Mouse (Mus musculus) midbrain, embryonic 11.5 days (tissue): ENCODE data around the gene Dnajc16. TPM values are rescaled to one million over a fixed set of nuclear protein-coding genes. Genes with fewer than 3 reads are reported as not detected.

Source experiments
- ATAC-seq: fragments of 200-750 bp; cut with Nextera tagmentation; 2 replicates; pipeline ENCODE4 v1.8.0; 2017; ENCODE audit warnings: moderate TSS enrichment, moderate library complexity; ENCODE audit not compliant: low FRiP score
- DNase-seq: peaks from one replicate; pipeline ENCODE4 v3.0.0; 2015; ENCODE audit warnings: low spot score; ENCODE audit errors: missing footprints
- H3K27ac ChIP-seq: fragments of 300-500 bp; sonication (generic); 2 replicates; pipeline ENCODE4 v1.5.1; 2014; ENCODE audit warnings: low read depth, low read length
- H3K27me3 ChIP-seq: fragments of 300-500 bp; sonication (generic); 2 replicates; pipeline ENCODE4 v1.6.1; 2014; ENCODE audit warnings: mild to moderate bottlenecking, low read length, moderate library complexity, mixed read lengths; ENCODE audit not compliant: control insufficient read depth, insufficient read depth
- H3K36me3 ChIP-seq: fragments of 300-500 bp; sonication (generic); 2 replicates; pipeline ENCODE4 v1.6.1; 2014; ENCODE audit warnings: mild to moderate bottlenecking, low read length, moderate library complexity, mixed read lengths; ENCODE audit not compliant: control insufficient read depth, insufficient read depth
- H3K4me1 ChIP-seq: fragments of 300-500 bp; sonication (generic); 2 replicates; pipeline ENCODE4 v1.6.1; 2014; ENCODE audit warnings: low read length; ENCODE audit not compliant: control insufficient read depth, insufficient read depth
- H3K4me2 ChIP-seq: fragments of 300-500 bp; sonication (generic); 2 replicates; pipeline ENCODE4 v1.6.1; 2014; ENCODE audit warnings: mild to moderate bottlenecking, moderate library complexity
- H3K4me3 ChIP-seq: fragments of 300-500 bp; sonication (generic); 2 replicates; pipeline ENCODE4 v1.5.1; 2014; ENCODE audit warnings: low read depth, low read length
- H3K9ac ChIP-seq: fragments of 300-500 bp; sonication (generic); 2 replicates; pipeline ENCODE4 v1.6.1; 2014; ENCODE audit warnings: low read length
- H3K9me3 ChIP-seq: fragments of 300-500 bp; sonication (generic); 2 replicates; pipeline ENCODE4 v1.6.1; 2016; ENCODE audit warnings: low read length; ENCODE audit not compliant: control insufficient read depth
- WGBS: fragments of 180-500 bp; shearing (Covaris S2); extraction: QIAGEN DNeasy Blood & Tissue Kit; methylation state at CpG from one replicate; pipeline ENCODE4 v1.1.7; 2014; 5-methylcytosine and 5-hydroxymethylcytosine counted together
- polyA plus RNA-seq: library from polyadenylated mRNA; unstranded; fragments of >200 nt; fragmentation: Nextera tagmentation; extraction: Ambion mirVana; gene quantifications from 2 replicates; pipeline ENCODE4 v1.2.1, GENCODE M21; 2014

The Dnajc16 gene
- polyA plus RNA-seq = 4.7 and 5.4 TPM in 2 replicates

DNA sequence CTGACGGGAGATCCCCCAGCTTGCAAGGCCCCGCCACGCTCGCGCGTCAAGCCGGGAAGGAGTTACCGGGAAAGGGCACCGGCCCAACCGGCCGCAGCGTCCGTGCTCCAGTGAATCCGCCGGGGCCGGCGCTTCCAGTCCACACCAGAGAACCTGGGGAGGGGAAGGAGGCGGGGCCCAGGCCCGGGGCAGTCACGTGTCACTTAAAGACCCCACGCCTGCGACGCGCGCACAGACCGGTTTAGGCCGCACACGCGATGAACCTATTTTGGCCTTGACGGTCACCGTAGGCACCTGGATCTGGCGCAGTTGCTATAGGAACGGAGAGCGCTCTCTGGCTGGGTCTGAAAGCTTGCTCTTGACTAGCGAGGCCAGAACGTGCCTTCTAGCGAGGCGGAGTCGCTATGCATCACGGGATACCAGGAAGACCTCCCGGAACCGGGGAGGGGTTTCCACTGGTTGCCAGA is at the start of gene Dnajc16:
Gene Dnajc16, minus strand, starts transcription at position 408 of the 467 bp plus-strand sequence.
- peak within 1 kb of the TSS; percentile 83 for H3K4me3 ChIP-seq
- H3K9ac ChIP-seq = peak within 1 kb of the TSS; percentile 91
- no peaks in the 10 kb centered on the region; the same call in 1 of the 2 replicates for H3K36me3 ChIP-seq
- WGBS = under 1% methylated on average over 40 of the region's 42 CpGs
- no peaks in the 10 kb centered on the region for H3K27me3 ChIP-seq
- ATAC-seq (peak; percentile 92), DNase-seq (peak; percentile 99)
- peak within 1 kb of the TSS; percentile 76 for H3K4me2 ChIP-seq
- H3K9me3 ChIP-seq = no peaks in the 10 kb centered on the region
- H3K27ac ChIP-seq = peak within 1 kb of the TSS; percentile 41; the same call in 1 of the 2 replicates
- H3K4me1 ChIP-seq = peaks cover 8% of the 10 kb centered on the region

DNA sequence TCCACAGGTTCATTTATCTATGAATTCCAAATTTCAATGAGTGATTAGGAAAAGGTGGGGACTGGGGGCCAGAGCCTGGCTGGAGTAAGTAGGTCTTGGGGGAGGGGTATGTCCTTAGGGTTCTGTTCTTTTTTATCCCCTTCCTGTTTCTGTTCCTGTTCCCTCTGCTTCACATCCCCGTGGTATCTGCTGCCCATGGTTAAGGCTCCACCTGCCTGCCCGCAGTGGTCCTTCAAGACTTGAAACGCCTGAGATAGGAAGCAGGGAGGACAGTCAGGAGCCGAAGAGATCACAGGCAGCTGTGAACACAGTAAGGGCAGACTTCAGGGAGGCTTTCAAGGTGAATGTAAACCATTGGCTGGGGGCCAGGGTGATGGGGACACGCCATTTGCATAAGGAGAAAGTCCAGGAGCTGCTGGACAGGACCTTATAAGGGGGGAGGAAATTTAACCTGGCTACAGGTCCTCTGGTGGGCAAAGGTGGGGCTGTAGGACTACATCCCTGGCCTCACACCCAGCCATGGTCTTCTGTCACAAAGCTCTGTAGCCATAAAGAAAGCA is 43.9 kb upstream of the Dnajc16 start:
- ATAC-seq (no peak), DNase-seq (no peak)
- no peaks in the 10 kb centered on the region for H3K36me3 ChIP-seq
- H3K4me1 ChIP-seq = no peaks in the 10 kb centered on the region
- WGBS = 80% methylated on average over 5 of the region's 5 CpGs
- H3K9me3 ChIP-seq = no peaks in the 10 kb centered on the region
- H3K27ac ChIP-seq = no peak overlapping the region
- H3K4me2 ChIP-seq = no peak overlapping the region
- H3K9ac ChIP-seq = no peak overlapping the region
- H3K4me3 ChIP-seq = no peak overlapping the region
- H3K27me3 ChIP-seq = no peaks in the 10 kb centered on the region

DNA sequence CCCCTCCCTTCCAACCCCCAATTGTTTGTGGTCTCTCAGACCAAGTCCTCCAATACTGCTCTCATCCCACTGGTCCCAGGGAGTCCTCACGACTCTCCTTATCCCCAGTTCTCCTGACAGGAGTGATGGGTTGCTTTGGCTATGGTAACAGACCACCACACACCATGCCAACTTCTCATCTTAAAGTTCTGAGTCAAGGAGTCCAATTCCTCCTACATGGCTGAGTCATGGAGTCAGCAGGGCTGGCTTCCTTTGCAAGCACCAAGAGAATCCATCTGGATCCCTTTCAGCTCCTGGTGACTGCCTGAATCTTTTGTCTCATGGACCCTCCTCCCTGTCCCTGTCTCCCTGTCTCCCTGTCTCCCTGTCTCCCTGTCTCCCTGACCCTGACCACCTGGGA is 43.2 kb upstream of the Dnajc16 start:
- H3K9me3 ChIP-seq = no peaks in the 10 kb centered on the region
- H3K36me3 ChIP-seq = no peaks in the 10 kb centered on the region
- WGBS = 60% methylated on average over 1 of the region's 1 CpGs
- ATAC-seq (no peak), DNase-seq (no peak)
- H3K9ac ChIP-seq = no peak overlapping the region
- no peaks in the 10 kb centered on the region for H3K4me1 ChIP-seq
- no peaks in the 10 kb centered on the region for H3K27me3 ChIP-seq
- no peak overlapping the region for H3K4me3 ChIP-seq
- no peak overlapping the region for H3K27ac ChIP-seq
- H3K4me2 ChIP-seq = no peak overlapping the region

DNA sequence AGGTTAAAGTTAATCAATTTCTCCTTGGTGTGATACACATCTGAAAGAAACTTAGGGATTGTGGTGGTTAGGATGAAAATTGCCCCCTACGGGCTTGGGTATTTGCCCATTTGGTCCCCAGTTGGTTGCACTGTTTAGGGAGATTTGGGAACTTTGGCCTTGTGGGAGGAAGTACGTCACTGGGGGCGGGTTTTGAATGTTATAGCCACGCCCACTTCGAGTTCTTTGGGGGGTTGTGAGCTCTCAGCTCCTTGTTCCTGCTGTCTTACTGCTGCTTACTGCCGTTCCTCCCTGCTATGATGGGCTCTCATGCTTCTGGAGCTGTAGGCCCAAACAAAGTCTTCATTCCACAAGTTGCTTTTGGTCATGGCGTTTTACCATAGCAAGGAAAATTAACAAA is 40.6 kb upstream of the Dnajc16 start:
- no peak overlapping the region for H3K4me2 ChIP-seq
- H3K9me3 ChIP-seq = no peaks in the 10 kb centered on the region
- H3K36me3 ChIP-seq = no peaks in the 10 kb centered on the region
- no peak overlapping the region for H3K4me3 ChIP-seq
- 80% methylated on average over 7 of the region's 7 CpGs for WGBS
- no peak overlapping the region for H3K9ac ChIP-seq
- no peak overlapping the region for H3K27ac ChIP-seq
- ATAC-seq = no peak
- no peak for DNase-seq
- H3K4me1 ChIP-seq = no peaks in the 10 kb centered on the region
- no peaks in the 10 kb centered on the region for H3K27me3 ChIP-seq

DNA sequence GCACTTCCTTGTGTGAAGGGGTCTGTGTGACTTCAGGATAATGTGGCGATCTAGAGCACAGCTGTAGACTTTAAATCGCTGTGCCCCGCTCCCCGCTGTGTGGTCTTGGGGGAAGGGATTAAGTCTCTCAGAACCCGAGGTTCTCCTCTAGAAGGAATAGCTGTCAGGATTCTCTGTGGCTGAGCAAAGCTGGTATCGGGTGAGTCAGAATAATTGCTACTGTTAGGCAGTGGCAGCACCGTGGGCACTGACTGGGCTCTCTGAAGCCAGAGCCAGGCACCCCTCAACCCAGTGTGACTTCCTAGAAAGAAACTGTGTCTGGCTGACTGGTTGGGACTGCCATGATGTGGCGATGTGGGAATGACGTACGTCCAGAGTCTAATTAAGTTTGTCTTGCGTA is 39.6 kb upstream of the Dnajc16 start:
- H3K4me3 ChIP-seq = no peak overlapping the region

DNA sequence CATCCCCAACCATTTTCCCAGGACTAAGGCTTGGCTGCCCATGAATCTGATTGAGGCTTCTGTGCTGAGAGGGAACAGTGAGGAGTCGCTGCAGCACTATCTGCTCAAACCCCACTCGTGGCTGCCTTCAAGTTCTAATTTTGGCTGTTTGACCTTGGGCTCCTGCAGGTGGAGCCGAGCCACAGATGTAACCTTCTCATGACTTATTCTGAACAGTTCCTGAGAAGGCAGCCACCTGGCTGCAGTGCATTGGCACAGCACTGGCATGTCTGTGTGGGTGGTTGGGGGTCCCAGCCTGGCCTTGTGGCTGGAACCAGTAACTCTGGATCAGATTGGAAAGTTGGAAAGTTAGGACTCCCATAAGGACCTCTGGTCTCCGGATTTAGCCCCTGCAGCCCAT is 37.4 kb upstream of the Dnajc16 start:
- H3K9ac ChIP-seq = no peak overlapping the region
- H3K4me1 ChIP-seq = no peaks in the 10 kb centered on the region
- H3K4me3 ChIP-seq = no peak overlapping the region
- WGBS = 70% methylated on average over 4 of the region's 4 CpGs
- H3K36me3 ChIP-seq = no peaks in the 10 kb centered on the region
- no peak overlapping the region for H3K4me2 ChIP-seq
- H3K27me3 ChIP-seq = no peaks in the 10 kb centered on the region
- H3K27ac ChIP-seq = no peak overlapping the region
- no peak for DNase-seq
- H3K9me3 ChIP-seq = no peaks in the 10 kb centered on the region
- no peak for ATAC-seq

More for the DNA sequence above, 39.6 kb upstream of the Dnajc16 start:
- H3K4me1 ChIP-seq = no peaks in the 10 kb centered on the region
- DNase-seq (no peak), ATAC-seq (no peak)
- no peaks in the 10 kb centered on the region for H3K36me3 ChIP-seq
- no peak overlapping the region for H3K27ac ChIP-seq
- no peak overlapping the region for H3K4me2 ChIP-seq
- H3K9me3 ChIP-seq = no peaks in the 10 kb centered on the region
- WGBS = 54% methylated on average over 11 of the region's 11 CpGs
- no peak overlapping the region for H3K9ac ChIP-seq
- no peaks in the 10 kb centered on the region for H3K27me3 ChIP-seq

DNA sequence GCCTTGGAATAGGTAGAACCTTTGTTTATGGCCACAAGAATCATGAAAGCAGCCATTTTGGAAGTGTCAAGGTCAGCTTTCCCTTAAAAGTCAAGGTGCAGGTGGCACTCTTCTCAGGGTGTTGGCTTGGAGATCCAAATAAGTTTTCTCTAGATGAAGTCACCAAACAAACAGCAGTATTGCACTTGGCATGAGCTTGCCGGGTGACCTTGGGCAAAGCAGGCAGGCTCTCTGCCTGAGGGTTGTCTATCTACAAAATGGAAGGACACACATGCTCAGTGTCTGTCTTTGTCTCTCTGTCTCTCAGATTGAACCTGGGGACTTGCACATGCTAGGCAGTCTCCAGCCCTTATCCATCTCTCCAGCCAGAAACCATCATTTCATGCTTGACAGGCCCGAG is 36.7 kb upstream of the Dnajc16 start:
- Histone ChIP-seq H3K4me1 (no peaks in the 10 kb centered on the region), H3K9ac (no peak overlapping the region), H3K36me3 (no peaks in the 10 kb centered on the region), H3K4me2 (no peak overlapping the region), H3K27ac (no peak overlapping the region), H3K27me3 (no peaks in the 10 kb centered on the region), H3K9me3 (no peaks in the 10 kb centered on the region), H3K4me3 (no peak overlapping the region)
- WGBS = 89% methylated on average over 2 of the region's 2 CpGs
- ATAC-seq = no peak
- no peak for DNase-seq

DNA sequence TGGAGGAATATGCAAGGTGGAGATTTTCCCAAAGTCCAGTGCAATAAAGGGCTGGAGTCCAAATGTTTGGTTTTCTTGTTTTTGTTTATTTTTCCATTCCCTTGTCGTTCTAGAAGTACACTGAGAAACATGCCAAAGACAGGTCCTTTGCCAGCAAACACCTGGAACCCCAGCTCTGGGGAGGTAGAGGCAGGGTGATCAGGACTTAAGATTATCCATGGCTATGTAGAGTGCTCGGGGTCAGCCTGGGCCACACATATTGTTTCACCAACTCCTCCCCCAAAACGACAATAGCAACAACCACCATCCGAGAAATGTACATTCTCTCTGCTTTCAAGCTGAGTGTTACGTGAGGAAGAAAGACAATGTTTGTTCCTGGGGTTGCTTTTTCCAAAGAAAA is 35.3 kb upstream of the Dnajc16 start, which contains the start of gene Cela2a:
Gene Cela2a, minus strand, starts transcription at position 101 of the 400 bp plus-strand sequence.
- H3K27ac ChIP-seq = no peak within 1 kb of the TSS
- no peaks in the 10 kb centered on the region for H3K36me3 ChIP-seq
- no peaks in the 10 kb centered on the region for H3K27me3 ChIP-seq
- 60% methylated on average over 5 of the region's 5 CpGs for WGBS
- ATAC-seq (no peak), DNase-seq (no peak)
- no peak within 1 kb of the TSS for H3K4me3 ChIP-seq
- H3K4me2 ChIP-seq = no peak within 1 kb of the TSS
- no peaks in the 10 kb centered on the region for H3K9me3 ChIP-seq
- no peaks in the 10 kb centered on the region for H3K4me1 ChIP-seq
- H3K9ac ChIP-seq = no peak within 1 kb of the TSS

DNA sequence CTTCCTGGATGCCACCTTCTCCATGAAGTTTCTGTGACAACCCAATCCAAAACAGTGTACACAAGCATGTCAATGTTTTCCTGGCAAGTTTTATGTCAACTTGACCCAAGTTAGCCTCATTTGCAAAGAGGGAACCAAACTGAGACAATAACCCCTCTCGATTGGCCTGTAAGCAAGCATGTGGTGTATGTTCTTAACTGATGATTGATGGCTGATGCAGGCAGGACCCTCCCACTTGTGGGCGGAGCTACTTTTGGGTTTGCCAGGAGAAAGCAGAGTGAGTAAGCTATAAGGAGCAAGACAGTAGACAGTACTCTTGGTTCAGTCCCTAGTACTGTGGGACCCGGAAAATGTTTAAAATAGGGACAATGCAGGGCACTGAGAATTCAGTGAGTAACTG is 32.2 kb upstream of the Dnajc16 start:
- Histone ChIP-seq H3K27me3 (no peaks in the 10 kb centered on the region), H3K9me3 (no peaks in the 10 kb centered on the region), H3K4me3 (no peak overlapping the region), H3K9ac (no peak overlapping the region), H3K4me1 (no peaks in the 10 kb centered on the region), H3K27ac (no peak overlapping the region), H3K4me2 (no peak overlapping the region), H3K36me3 (no peaks in the 10 kb centered on the region)
- no peak for ATAC-seq
- WGBS = 71% methylated on average over 3 of the region's 3 CpGs
- peak; percentile 75 for DNase-seq
